Mouse (Mus musculus): ENCODE measurements around the gene Ern2. TPM values are rescaled to one million over a fixed set of nuclear protein-coding genes. Genes with fewer than 3 reads are reported as not detected.

Ern2 gene
- total and polyA plus RNA-seq, 2 experiments from 2014 or later, result 2.6 to 3.6 TPM

GRCm38 (mm10) chr7:122133338-122133625, 52.7 kb downstream of the Ern2 start:
- Histone ChIP-seq H3K4me2 (ENCODE audit: low read depth, low read length, poor library complexity, severe bottlenecking) (peak overlapping the region; percentile 92), H3K4me1 (ENCODE audit: insufficient read depth, low read length) (0 out of 2 replicates have a peak, but pooled peaks cover 6% of the 10 kb centered on the region), H3K9ac (replicated peaks; ENCODE audit: low read length, poor library complexity, severe bottlenecking) (peak overlapping the region; percentile 83), H3K4me3 (ENCODE audit: low read depth, low read length) (peak overlapping the region; percentile 83), H3K27ac (ENCODE audit: low read depth, low read length) (peak overlapping the region; percentile 80), H3K9me3 (ENCODE audit: low read length) (no peaks in the 10 kb centered on the region), H3K27me3 (ENCODE audit: insufficient read depth, low read length) (no peaks in the 10 kb centered on the region), H3K36me3 (ENCODE audit: insufficient read depth, low read length) (peaks cover 24% of the 10 kb centered on the region)
- no peak for TF ChIP-seq CTCF (IDR thresholded peaks at IDR 0.05)
- no peak; the same call in 1 of the 2 replicates for ATAC-seq (ENCODE audit: low FRiP score)
- no peak for DNase-seq (ENCODE audit: low spot score)
- 16% methylated on average over 8 of the region's 8 CpGs for WGBS

GRCm38 (mm10) chr7:122132497-122133337, 53.3 kb downstream of the Ern2 start, which contains the start of the genes Palb2 and Dctn5:
TSS of gene Palb2 (minus strand) at chr7:122132985.
TSS of gene Dctn5 (plus strand) at chr7:122133041.
- under 1% methylated on average over 52 of the region's 54 CpGs for WGBS
- peak within 1 kb of the TSS; percentile 92 for H3K4me2 ChIP-seq (ENCODE audit: low read depth, low read length, poor library complexity, severe bottlenecking)
- 0 out of 2 replicates have a peak, but pooled peaks cover 6% of the 10 kb centered on the region for H3K4me1 ChIP-seq (ENCODE audit: insufficient read depth, low read length)
- peak within 1 kb of the TSS; percentile 83 for H3K9ac ChIP-seq (replicated peaks; ENCODE audit: low read length, poor library complexity, severe bottlenecking)
- peak within 1 kb of the TSS; percentile 83 for H3K4me3 ChIP-seq (ENCODE audit: low read depth, low read length)
- H3K27me3 ChIP-seq (ENCODE audit: insufficient read depth, low read length), result no peaks in the 10 kb centered on the region
- H3K27ac ChIP-seq (ENCODE audit: low read depth, low read length), result peak within 1 kb of the TSS; percentile 80
- ATAC-seq (ENCODE audit: low FRiP score) (peak; percentile 97), DNase-seq (ENCODE audit: low spot score) (peak; percentile 98)
- no peak for TF ChIP-seq CTCF (IDR thresholded peaks at IDR 0.05)
- peaks cover 18% of the 10 kb centered on the region for H3K36me3 ChIP-seq (ENCODE audit: insufficient read depth, low read length)
- no peaks in the 10 kb centered on the region for H3K9me3 ChIP-seq (ENCODE audit: low read length)

- no peak for TF ChIP-seq CTCF (IDR thresholded peaks at IDR 0.05)
- Histone ChIP-seq H3K36me3 (ENCODE audit: insufficient read depth, low read length) (peaks cover 13% of the 10 kb centered on the region; the same call in 1 of the 2 replicates), H3K4me2 (ENCODE audit: low read depth, low read length, poor library complexity, severe bottlenecking) (peak overlapping the region; percentile 92; the same call in 1 of the 2 replicates), H3K4me1 (ENCODE audit: insufficient read depth, low read length) (0 out of 2 replicates have a peak, but pooled peaks cover 6% of the 10 kb centered on the region), H3K9me3 (ENCODE audit: low read length) (no peaks in the 10 kb centered on the region), H3K4me3 (ENCODE audit: low read depth, low read length) (peak overlapping the region; percentile 83; the same call in 1 of the 2 replicates), H3K27me3 (ENCODE audit: insufficient read depth, low read length) (no peaks in the 10 kb centered on the region), H3K27ac (ENCODE audit: low read depth, low read length) (no peak overlapping the region), H3K9ac (replicated peaks; ENCODE audit: low read length, poor library complexity, severe bottlenecking) (no peak overlapping the region)
- no peak for DNase-seq (ENCODE audit: low spot score)
- ATAC-seq (ENCODE audit: low FRiP score), result no peak
These were observed 54.2 kb downstream of the Ern2 start for GRCm38 (mm10) chr7:122131834-122132233.

DNA sequence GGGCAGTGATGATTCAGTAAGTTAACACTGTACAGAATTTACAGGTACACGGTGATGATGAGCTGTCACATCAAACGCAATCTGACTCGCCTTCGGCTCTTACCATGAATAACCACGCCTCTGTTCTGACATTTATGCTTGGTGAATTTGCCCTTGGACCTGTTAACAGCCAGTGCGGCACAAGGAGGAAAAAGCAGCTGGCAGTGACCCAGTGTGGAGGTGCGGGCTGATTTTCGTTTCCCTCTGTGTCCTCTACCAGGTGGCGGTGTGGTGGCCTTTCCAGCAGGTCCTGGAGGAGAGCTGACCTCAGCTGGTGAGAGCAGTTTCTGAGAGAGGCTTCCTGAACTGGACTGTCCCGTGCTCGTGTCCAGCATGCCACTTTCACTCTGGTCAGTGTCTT, 59.1 kb downstream of the Ern2 start:
- no peak overlapping the region for H3K4me2 ChIP-seq (ENCODE audit: low read depth, low read length, poor library complexity, severe bottlenecking)
- no peaks in the 10 kb centered on the region for H3K9me3 ChIP-seq (ENCODE audit: low read length)
- no peak overlapping the region for H3K4me3 ChIP-seq (ENCODE audit: low read depth, low read length)
- H3K9ac ChIP-seq (replicated peaks; ENCODE audit: low read length, poor library complexity, severe bottlenecking), result no peak overlapping the region
- H3K36me3 ChIP-seq (ENCODE audit: insufficient read depth, low read length), result peaks cover 13% of the 10 kb centered on the region; the same call in 1 of the 2 replicates
- no peaks in the 10 kb centered on the region for H3K4me1 ChIP-seq (ENCODE audit: insufficient read depth, low read length)
- DNase-seq (ENCODE audit: low spot score), result no peak
- no peaks in the 10 kb centered on the region for H3K27me3 ChIP-seq (ENCODE audit: insufficient read depth, low read length)
- TF ChIP-seq CTCF (IDR thresholded peaks at IDR 0.05), result no peak
- ATAC-seq (ENCODE audit: low FRiP score), result no peak
- WGBS, result 94% methylated on average over 11 of the region's 11 CpGs
- H3K27ac ChIP-seq (ENCODE audit: low read depth, low read length), result no peak overlapping the region

DNA sequence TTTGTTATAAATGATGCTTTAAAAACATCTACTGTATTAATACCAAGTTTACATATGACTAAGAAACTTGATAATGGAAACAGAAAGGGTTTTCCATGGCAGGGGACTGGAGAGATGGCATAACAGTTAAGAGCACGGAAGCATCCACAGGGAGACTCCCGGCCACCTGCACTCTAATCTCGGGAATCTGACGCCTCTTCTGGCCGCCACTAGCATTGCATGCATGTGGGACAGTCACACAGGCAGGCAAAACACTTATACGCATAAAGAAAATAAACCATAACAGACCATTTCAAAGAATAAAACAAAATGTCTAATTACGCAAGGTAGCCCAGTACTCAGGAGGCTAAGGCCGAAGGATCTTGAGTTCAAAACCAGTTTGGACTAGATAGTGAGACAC, 60.4 kb downstream of the Ern2 start:
- DNase-seq (ENCODE audit: low spot score) (no peak), ATAC-seq (ENCODE audit: low FRiP score) (no peak)
- H3K4me3 ChIP-seq (ENCODE audit: low read depth, low read length), result no peak overlapping the region
- H3K27ac ChIP-seq (ENCODE audit: low read depth, low read length), result no peak overlapping the region
- no peak overlapping the region for H3K9ac ChIP-seq (replicated peaks; ENCODE audit: low read length, poor library complexity, severe bottlenecking)
- TF ChIP-seq CTCF (IDR thresholded peaks at IDR 0.05), result peak; percentile 22
- peaks cover 17% of the 10 kb centered on the region; the same call in 1 of the 2 replicates for H3K36me3 ChIP-seq (ENCODE audit: insufficient read depth, low read length)
- no peaks in the 10 kb centered on the region for H3K27me3 ChIP-seq (ENCODE audit: insufficient read depth, low read length)
- H3K4me1 ChIP-seq (ENCODE audit: insufficient read depth, low read length), result no peaks in the 10 kb centered on the region
- H3K4me2 ChIP-seq (ENCODE audit: low read depth, low read length, poor library complexity, severe bottlenecking), result no peak overlapping the region
- no peaks in the 10 kb centered on the region for H3K9me3 ChIP-seq (ENCODE audit: low read length)
- WGBS, result 73% methylated on average over 8 of the region's 8 CpGs

DNA sequence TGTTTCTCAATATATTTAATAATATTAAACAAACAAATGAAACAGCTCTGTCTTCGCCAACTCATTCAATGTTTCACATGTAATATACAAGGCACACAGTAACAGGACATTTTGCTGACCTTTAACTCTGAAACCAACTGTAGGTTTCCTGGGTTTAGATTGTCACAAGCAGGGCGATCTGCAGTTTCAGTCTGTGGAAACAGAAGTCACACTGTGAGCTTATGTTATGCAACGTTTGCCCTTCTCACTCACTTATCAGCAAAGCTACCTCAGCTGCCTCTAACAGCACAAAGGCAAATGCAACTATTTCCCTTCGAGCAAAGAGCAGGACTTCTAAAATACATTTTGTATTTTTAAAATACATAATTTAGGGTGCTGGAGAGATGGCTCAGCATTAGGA, 62.5 kb downstream of the Ern2 start:
- Histone ChIP-seq H3K27me3 (ENCODE audit: insufficient read depth, low read length) (no peaks in the 10 kb centered on the region), H3K36me3 (ENCODE audit: insufficient read depth, low read length) (peaks cover 26% of the 10 kb centered on the region), H3K27ac (ENCODE audit: low read depth, low read length) (no peak overlapping the region), H3K4me1 (ENCODE audit: insufficient read depth, low read length) (no peaks in the 10 kb centered on the region), H3K4me3 (ENCODE audit: low read depth, low read length) (no peak overlapping the region), H3K9ac (replicated peaks; ENCODE audit: low read length, poor library complexity, severe bottlenecking) (no peak overlapping the region), H3K9me3 (ENCODE audit: low read length) (no peaks in the 10 kb centered on the region), H3K4me2 (ENCODE audit: low read depth, low read length, poor library complexity, severe bottlenecking) (no peak overlapping the region)
- DNase-seq (ENCODE audit: low spot score) (no peak), ATAC-seq (ENCODE audit: low FRiP score) (no peak)
- 89% methylated on average over 4 of the region's 4 CpGs for WGBS
- no peak for TF ChIP-seq CTCF (IDR thresholded peaks at IDR 0.05)

Other genes starting within 250 kb of the Ern2 start
- 34.9 and 41.3 TPM in 2 replicates for gene Cog7, start 204.5 kb downstream of the Ern2 start, total RNA-seq (2014; rRNA removed)
- gene Cog7, start 204.5 kb downstream of the Ern2 start, polyA plus RNA-seq (2015; fragmentation: Nextera tagmentation; extraction: Ambion mirVana), result 22.4 and 27.4 TPM in 2 replicates
- gene Gga2, start 165.0 kb downstream of the Ern2 start, total RNA-seq (2014; rRNA removed), result 25.4 and 27.2 TPM in 2 replicates
- gene Gga2, start 165.0 kb downstream of the Ern2 start, polyA plus RNA-seq (2015; fragmentation: Nextera tagmentation; extraction: Ambion mirVana), result 20.1 and 22.2 TPM in 2 replicates
- gene Ubfd1, start 119.0 kb downstream of the Ern2 start, total RNA-seq (2014; rRNA removed), result 124 and 137 TPM in 2 replicates
- 63.2 and 69.0 TPM in 2 replicates for gene Ubfd1, start 119.0 kb downstream of the Ern2 start, polyA plus RNA-seq (2015; fragmentation: Nextera tagmentation; extraction: Ambion mirVana)
- gene Ears2, start 118.9 kb downstream of the Ern2 start, total RNA-seq (2014; rRNA removed), result 14.0 and 15.3 TPM in 2 replicates
- 7.2 and 7.5 TPM in 2 replicates for gene Ears2, start 118.9 kb downstream of the Ern2 start, polyA plus RNA-seq (2015; fragmentation: Nextera tagmentation; extraction: Ambion mirVana)
- gene Ndufab1, start 84.3 kb downstream of the Ern2 start, total RNA-seq (2014; rRNA removed), result 43.0 and 67.9 TPM in 2 replicates
- 711 and 727 TPM in 2 replicates for gene Ndufab1, start 84.3 kb downstream of the Ern2 start, polyA plus RNA-seq (2015; fragmentation: Nextera tagmentation; extraction: Ambion mirVana)
- gene Palb2, start 53.2 kb downstream of the Ern2 start, total RNA-seq (2014; rRNA removed), result 1.5 and 4.0 TPM in 2 replicates
- gene Palb2, start 53.2 kb downstream of the Ern2 start, polyA plus RNA-seq (2015; fragmentation: Nextera tagmentation; extraction: Ambion mirVana), result 2.1 and 2.5 TPM in 2 replicates
- gene Dctn5, start 53.2 kb downstream of the Ern2 start, total RNA-seq (2014; rRNA removed), result 106 TPM in 2 replicates
- 144 and 169 TPM in 2 replicates for gene Dctn5, start 53.2 kb downstream of the Ern2 start, polyA plus RNA-seq (2015; fragmentation: Nextera tagmentation; extraction: Ambion mirVana)
- 4.1 and 6.6 TPM in 2 replicates for gene Plk1, start 26.8 kb downstream of the Ern2 start, total RNA-seq (2014; rRNA removed)
- 6.3 and 6.7 TPM in 2 replicates for gene Plk1, start 26.8 kb downstream of the Ern2 start, polyA plus RNA-seq (2015; fragmentation: Nextera tagmentation; extraction: Ambion mirVana)
- 0.38 and 0.99 TPM in 2 replicates for gene Chp2, start 33.3 kb upstream of the Ern2 start, total RNA-seq (2014; rRNA removed)
- 0.99 and 1.3 TPM in 2 replicates for gene Chp2, start 33.3 kb upstream of the Ern2 start, polyA plus RNA-seq (2015; fragmentation: Nextera tagmentation; extraction: Ambion mirVana)
- gene Prkcb, start 102.5 kb upstream of the Ern2 start, total RNA-seq (2014; rRNA removed), result 307 and 308 TPM in 2 replicates
- 184 and 196 TPM in 2 replicates for gene Prkcb, start 102.5 kb upstream of the Ern2 start, polyA plus RNA-seq (2015; fragmentation: Nextera tagmentation; extraction: Ambion mirVana)

Measured in midbrain, postnatal 0 days (tissue).